Mouse (Mus musculus): ENCODE measurements around the gene Tead2. TPM values are rescaled to one million over a fixed set of nuclear protein-coding genes. Genes with fewer than 3 reads are reported as not detected.

Gene Tead2
- polyA plus RNA-seq, 1 experiment, result 4.7 TPM

DNA sequence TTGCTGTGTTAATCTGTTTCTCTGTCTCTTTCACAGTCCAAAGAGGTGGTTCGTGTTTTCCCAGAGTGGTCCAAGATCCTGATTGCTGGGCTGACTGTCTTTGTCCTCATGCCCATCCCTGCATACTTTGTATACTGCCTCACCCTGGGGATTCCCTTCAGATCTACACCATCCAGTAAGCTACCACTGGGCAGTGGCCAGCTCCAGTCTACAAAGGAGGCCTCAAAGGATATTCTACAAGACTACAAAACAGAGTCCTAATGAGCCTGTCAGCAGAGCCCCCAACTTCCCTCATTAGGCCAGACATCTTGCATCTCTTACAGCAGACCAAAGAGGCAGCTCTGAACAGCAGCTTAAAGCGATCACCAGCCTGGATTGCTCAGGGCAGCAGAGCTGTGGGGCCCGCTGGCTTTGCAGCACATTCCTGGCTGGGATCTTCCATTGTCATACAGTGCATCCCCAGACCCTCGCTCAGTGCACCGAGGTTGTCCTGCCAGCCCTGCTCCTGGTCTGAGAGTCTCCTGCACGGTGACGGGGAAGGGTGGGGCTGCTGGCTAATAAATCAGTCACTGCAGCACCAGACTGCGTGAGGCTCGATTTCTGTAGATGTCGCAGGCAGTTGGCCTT, 57.3 kb downstream of the Tead2 start:
- no peaks in the 10 kb centered on the region for H3K4me1 ChIP-seq (ENCODE audit: control insufficient read depth, insufficient read depth, low read length)
- H3K27me3 ChIP-seq (ENCODE audit: control insufficient read depth, insufficient read depth, low read length), result no peaks in the 10 kb centered on the region
- WGBS, result 68% methylated on average over 10 of the region's 10 CpGs

DNA sequence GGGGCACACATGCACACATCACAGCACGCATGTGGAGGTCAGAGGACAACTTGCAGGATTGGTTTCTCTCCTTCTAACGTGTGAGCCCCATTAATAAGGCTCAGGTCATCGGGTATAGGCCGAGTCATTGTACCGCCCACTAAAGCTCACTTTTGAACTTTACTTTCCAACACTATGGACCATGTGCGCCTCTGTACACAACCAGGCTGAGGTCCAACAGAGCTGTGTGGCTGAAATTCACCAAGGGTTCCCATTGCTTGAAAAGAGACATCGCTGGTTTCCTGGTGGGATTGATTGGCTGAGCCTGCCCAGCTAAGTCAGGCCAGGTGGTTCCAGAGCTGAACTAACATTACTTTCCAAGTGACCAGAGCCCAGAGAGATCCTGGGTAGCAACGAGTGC, 58.1 kb downstream of the Tead2 start:
- Histone ChIP-seq H3K4me3 (replicated peaks; ENCODE audit: insufficient read depth, low read depth, low read length) (no peak overlapping the region), H3K27me3 (ENCODE audit: control insufficient read depth, insufficient read depth, low read length) (no peaks in the 10 kb centered on the region), H3K4me1 (ENCODE audit: control insufficient read depth, insufficient read depth, low read length) (no peaks in the 10 kb centered on the region), H3K27ac (ENCODE audit: insufficient read depth, low read length) (no peak overlapping the region)
- TF ChIP-seq CTCF (IDR thresholded peaks at IDR 0.05; ENCODE audit: borderline replicate concordance, insufficient read depth, low read depth, low read length) (no peak), POLR2A (IDR thresholded peaks at IDR 0.05; ENCODE audit: borderline replicate concordance, insufficient read depth, low read length) (no peak)
- DNase-seq, result no peak
- WGBS, result 88% methylated on average over 8 of the region's 8 CpGs

More for the DNA sequence above, 57.3 kb downstream of the Tead2 start:
- TF ChIP-seq POLR2A (IDR thresholded peaks at IDR 0.05; ENCODE audit: borderline replicate concordance, insufficient read depth, low read length) (no peak), CTCF (IDR thresholded peaks at IDR 0.05; ENCODE audit: borderline replicate concordance, insufficient read depth, low read depth, low read length) (no peak)
- no peak overlapping the region for H3K4me3 ChIP-seq (replicated peaks; ENCODE audit: insufficient read depth, low read depth, low read length)
- DNase-seq, result no peak
- H3K27ac ChIP-seq (ENCODE audit: insufficient read depth, low read length), result no peak overlapping the region

GRCm38 (mm10) chr7:45277136-45277760, 61.7 kb downstream of the Tead2 start, which contains the start of gene Slc6a21:
Slc6a21 (plus strand) TSS chr7:45277513.
- no peak within 1 kb of the TSS for H3K27ac ChIP-seq (ENCODE audit: insufficient read depth, low read length)
- 6% methylated on average over 44 of the region's 44 CpGs for WGBS
- no peaks in the 10 kb centered on the region for H3K4me1 ChIP-seq (ENCODE audit: control insufficient read depth, insufficient read depth, low read length)
- peak within 1 kb of the TSS; percentile 53 for H3K4me3 ChIP-seq (replicated peaks; ENCODE audit: insufficient read depth, low read depth, low read length)
- no peaks in the 10 kb centered on the region for H3K27me3 ChIP-seq (ENCODE audit: control insufficient read depth, insufficient read depth, low read length)
- TF ChIP-seq POLR2A (IDR thresholded peaks at IDR 0.05; ENCODE audit: borderline replicate concordance, insufficient read depth, low read length), result no peak
- TF ChIP-seq CTCF (IDR thresholded peaks at IDR 0.05; ENCODE audit: borderline replicate concordance, insufficient read depth, low read depth, low read length), result peak; percentile 74; the same call in 1 of the 2 replicates
- peak; percentile 66 to 85 for DNase-seq

Other genes with a start within 250 kb of the Tead2 start
- gene Cpt1c, start 240.9 kb upstream of the Tead2 start, polyA plus RNA-seq (2012; rRNA removed), result 129 and 137 TPM in 2 replicates
- 225 and 227 TPM in 2 replicates for gene Prmt1, start 229.2 kb upstream of the Tead2 start, polyA plus RNA-seq (2012; rRNA removed)
- 126 and 130 TPM in 2 replicates for gene Irf3, start 218.1 kb upstream of the Tead2 start, polyA plus RNA-seq (2012; rRNA removed)
- gene Bcl2l12, start 217.0 kb upstream of the Tead2 start, polyA plus RNA-seq (2012; rRNA removed), result 6.0 and 6.4 TPM in 2 replicates
- 115 and 120 TPM in 2 replicates for gene Scaf1, start 199.4 kb upstream of the Tead2 start, polyA plus RNA-seq (2012; rRNA removed)
- gene Rras, start 197.8 kb upstream of the Tead2 start, polyA plus RNA-seq (2012; rRNA removed), result 29.7 and 29.9 TPM in 2 replicates
- 22.6 and 23.3 TPM in 2 replicates for gene Prr12, start 162.9 kb upstream of the Tead2 start, polyA plus RNA-seq (2012; rRNA removed)
- gene Nosip, start 153.3 kb upstream of the Tead2 start, polyA plus RNA-seq (2012; rRNA removed), result 106 and 112 TPM in 2 replicates
- 23.3 and 23.7 TPM in 2 replicates for gene Prrg2, start 153.1 kb upstream of the Tead2 start, polyA plus RNA-seq (2012; rRNA removed)
- 7.6 and 8.6 TPM in 2 replicates for gene Rcn3, start 123.5 kb upstream of the Tead2 start, polyA plus RNA-seq (2012; rRNA removed)
- gene Fcgrt, start 111.9 kb upstream of the Tead2 start, polyA plus RNA-seq (2012; rRNA removed), result 32.1 and 33.7 TPM in 2 replicates
- gene Rps11, start 91.3 kb upstream of the Tead2 start, polyA plus RNA-seq (2012; rRNA removed), result 392 and 433 TPM in 2 replicates
- 1,090 and 1,228 TPM in 2 replicates for gene Rpl13a, start 87.0 kb upstream of the Tead2 start, polyA plus RNA-seq (2012; rRNA removed)
- gene Gm45713, start 79.5 kb upstream of the Tead2 start, polyA plus RNA-seq (2012; rRNA removed), result 0.16 TPM in 1 of 2 replicates, not detected in the other
- gene Flt3l, start 79.3 kb upstream of the Tead2 start, polyA plus RNA-seq (2012; rRNA removed), result 24.4 and 28.4 TPM in 2 replicates
- 52.3 and 53.1 TPM in 2 replicates for gene Pih1d1, start 61.5 kb upstream of the Tead2 start, polyA plus RNA-seq (2012; rRNA removed)
- gene Aldh16a1, start 61.2 kb upstream of the Tead2 start, polyA plus RNA-seq (2012; rRNA removed), result 17.2 and 18.0 TPM in 2 replicates
- gene Slc17a7, start 51.8 kb upstream of the Tead2 start, polyA plus RNA-seq (2012; rRNA removed), result 397 and 476 TPM in 2 replicates
- 0.54 and 0.57 TPM in 2 replicates for gene Gfy, start 36.2 kb upstream of the Tead2 start, polyA plus RNA-seq (2012; rRNA removed)
- not detected in 2 replicates for gene Pth2, start 34.8 kb upstream of the Tead2 start, polyA plus RNA-seq (2012; rRNA removed)
- 1.9 and 2.4 TPM in 2 replicates for gene Ccdc155, start 10.9 kb upstream of the Tead2 start, polyA plus RNA-seq (2012; rRNA removed)
- gene Dkkl1, start 3.6 kb upstream of the Tead2 start, polyA plus RNA-seq (2012; rRNA removed), result 0.36 and 0.51 TPM in 2 replicates
- gene Cd37, start 23.4 kb downstream of the Tead2 start, polyA plus RNA-seq (2012; rRNA removed), result 3.1 and 4.3 TPM in 2 replicates
- gene Slc6a16, start 25.3 kb downstream of the Tead2 start, polyA plus RNA-seq (2012; rRNA removed), result 2.6 and 3.1 TPM in 2 replicates
- not detected in 2 replicates for gene Slc6a21, start 61.8 kb downstream of the Tead2 start, polyA plus RNA-seq (2012; rRNA removed)
- gene Trpm4, start 118.0 kb downstream of the Tead2 start, polyA plus RNA-seq (2012; rRNA removed), result 17.5 and 18.9 TPM in 2 replicates
- 0.11 and 0.31 TPM in 2 replicates for gene Hrc, start 119.5 kb downstream of the Tead2 start, polyA plus RNA-seq (2012; rRNA removed)
- 84.3 and 85.9 TPM in 2 replicates for gene Ppfia3, start 151.3 kb downstream of the Tead2 start, polyA plus RNA-seq (2012; rRNA removed)
- 92.6 and 103 TPM in 2 replicates for gene Lin7b, start 154.8 kb downstream of the Tead2 start, polyA plus RNA-seq (2012; rRNA removed)
- 807 and 849 TPM in 2 replicates for gene Snrnp70, start 180.0 kb downstream of the Tead2 start, polyA plus RNA-seq (2012; rRNA removed)
- gene Kcna7, start 189.9 kb downstream of the Tead2 start, polyA plus RNA-seq (2012; rRNA removed), result not detected in 2 replicates
- 0.07 and 0.29 TPM in 2 replicates for gene Ntf5, start 197.9 kb downstream of the Tead2 start, polyA plus RNA-seq (2012; rRNA removed)
- gene Lhb, start 205.1 kb downstream of the Tead2 start, polyA plus RNA-seq (2012; rRNA removed), result 0.59 and 1.1 TPM in 2 replicates
- gene Gys1, start 219.1 kb downstream of the Tead2 start, polyA plus RNA-seq (2012; rRNA removed), result 24.4 and 24.8 TPM in 2 replicates
- gene Ruvbl2, start 222.3 kb downstream of the Tead2 start, polyA plus RNA-seq (2012; rRNA removed), result 56.8 TPM in 2 replicates
- 463 and 480 TPM in 2 replicates for gene Ftl1, start 244.1 kb downstream of the Tead2 start, polyA plus RNA-seq (2012; rRNA removed)